Mouse (Mus musculus) kidney, postnatal 0 days (tissue): ENCODE data around the gene 1110059E24Rik. TPM values are rescaled to one million over a fixed set of nuclear protein-coding genes. Genes with fewer than 3 reads are reported as not detected.

Experiments used
- ATAC-seq: fragments of 200-750 bp; cut with Nextera tagmentation; replicated peaks from 2 replicates; pipeline ENCODE4 v1.8.0; 2017; ENCODE audit warnings: low read depth, moderate number of reproducible peaks, moderate TSS enrichment, moderate library complexity; ENCODE audit not compliant: low FRiP score
- DNase-seq: peaks from one replicate; pipeline ENCODE4 v3.0.0-alpha.2; 2016; ENCODE audit warnings: low spot score
- H3K27ac ChIP-seq: fragments of 300-500 bp; sonication (generic); 2 replicates; pipeline ENCODE4 v1.5.1; 2014; ENCODE audit warnings: mild to moderate bottlenecking
- H3K27me3 ChIP-seq: fragments of 300-500 bp; sonication (generic); 2 replicates; pipeline ENCODE4 v1.6.1; 2014; ENCODE audit warnings: low read length, mixed read lengths; ENCODE audit not compliant: insufficient read depth
- H3K36me3 ChIP-seq: fragments of 300-500 bp; sonication (generic); 2 replicates; pipeline ENCODE4 v1.6.1; 2014; ENCODE audit warnings: low read length, mixed read lengths; ENCODE audit not compliant: insufficient read depth
- H3K4me1 ChIP-seq: fragments of 300-500 bp; sonication (generic); replicated peaks from 2 replicates; pipeline ENCODE4 v1.6.1; 2014; ENCODE audit warnings: antibody characterized with exemption, low read length, mixed read lengths; ENCODE audit not compliant: insufficient read depth
- H3K4me2 ChIP-seq: fragments of 300-500 bp; sonication (generic); 2 replicates; pipeline ENCODE4 v1.6.1; 2014; ENCODE audit warnings: mild to moderate bottlenecking, low read length, moderate library complexity, mixed read lengths
- H3K4me3 ChIP-seq: fragments of 300-500 bp; sonication (generic); replicated peaks from 2 replicates; pipeline ENCODE4 v1.5.1; 2014; ENCODE audit warnings: low read depth, low read length
- H3K9ac ChIP-seq: fragments of 300-500 bp; sonication (generic); 2 replicates; pipeline ENCODE4 v1.6.1; 2014; ENCODE audit warnings: low read depth, low read length
- H3K9me3 ChIP-seq: fragments of 300-500 bp; sonication (generic); replicated peaks from 2 replicates; pipeline ENCODE4 v1.6.1; 2016; ENCODE audit warnings: low read length, inconsistent platforms, mixed read lengths
- CTCF ChIP-seq: IDR thresholded peaks from 2 replicates; pipeline ENCODE4 v1.5.1; 2016; ENCODE audit warnings: antibody characterized with exemption, low read depth, mild to moderate bottlenecking, moderate library complexity
- WGBS: fragments of 180-500 bp; shearing (Covaris S2); extraction: QIAGEN DNeasy Blood & Tissue Kit; methylation state at CpG from one replicate; pipeline ENCODE4 v1.1.7; 2014; 5-methylcytosine and 5-hydroxymethylcytosine counted together
- polyA plus RNA-seq: library from polyadenylated mRNA; unstranded; fragments of >200 nt; fragmentation: Nextera tagmentation; extraction: Ambion mirVana; gene quantifications from 2 replicates; pipeline ENCODE4 v1.2.1, GENCODE M21; 2015

Gene 1110059E24Rik
- polyA plus RNA-seq, 1 experiment from 2014 or later: 59.0 TPM

DNA sequence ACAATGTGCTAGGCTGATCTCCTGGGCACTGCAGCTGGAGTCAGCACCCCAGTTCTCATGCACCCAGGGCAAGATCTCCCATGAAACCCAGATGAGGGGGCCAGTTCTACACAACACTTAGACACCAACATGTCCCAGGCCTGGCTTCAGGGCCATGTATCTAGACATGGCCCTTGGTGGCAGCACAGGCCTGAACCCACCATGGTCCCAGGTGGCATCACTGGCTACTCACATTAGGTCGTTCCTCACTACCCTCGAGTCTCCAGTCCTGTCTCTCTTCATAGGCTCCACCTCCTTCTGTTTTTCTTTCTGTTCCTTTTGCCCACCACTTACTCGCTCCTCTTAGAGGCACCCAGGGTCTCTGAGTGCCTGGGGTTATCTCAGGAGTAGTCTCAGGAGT lies 72.9 kb downstream of the 1110059E24Rik start:
- no peak for TF ChIP-seq CTCF
- H3K4me2 ChIP-seq: no peak overlapping the region
- H3K4me1 ChIP-seq: 0 out of 2 replicates have a peak, but pooled peaks cover 4% of the 10 kb centered on the region
- H3K27me3 ChIP-seq: no peaks in the 10 kb centered on the region
- no peak overlapping the region for H3K9ac ChIP-seq
- H3K27ac ChIP-seq: no peak overlapping the region
- H3K36me3 ChIP-seq: no peaks in the 10 kb centered on the region
- DNase-seq (no peak), ATAC-seq (no peak)
- no peak overlapping the region for H3K4me3 ChIP-seq
- WGBS: 88% methylated on average over 3 of the region's 3 CpGs
- H3K9me3 ChIP-seq: no peaks in the 10 kb centered on the region

DNA sequence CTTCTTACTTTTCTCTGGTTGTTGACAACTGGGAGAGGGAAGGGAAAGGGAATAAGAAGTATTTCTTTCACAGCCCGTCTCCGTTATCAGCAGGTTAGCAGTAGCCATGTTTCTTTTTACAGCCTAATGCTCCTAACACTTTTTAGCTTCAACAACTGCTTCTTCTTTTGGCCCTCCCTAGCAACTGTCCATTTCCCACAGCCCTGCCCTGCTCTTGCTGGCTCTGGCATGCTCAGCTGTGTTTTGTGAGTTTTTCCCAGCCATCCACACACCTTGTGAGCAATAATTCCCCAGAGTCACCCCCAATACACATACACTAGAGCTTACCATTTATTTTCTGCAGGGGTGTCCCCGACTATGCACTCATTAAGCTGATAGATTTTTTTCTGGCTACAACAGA lies 75.3 kb downstream of the 1110059E24Rik start:
- no peaks in the 10 kb centered on the region for H3K27me3 ChIP-seq
- no peaks in the 10 kb centered on the region for H3K9me3 ChIP-seq
- TF ChIP-seq CTCF: no peak
- H3K27ac ChIP-seq: no peak overlapping the region
- ATAC-seq (no peak), DNase-seq (no peak)
- H3K9ac ChIP-seq: no peak overlapping the region
- peaks cover 4% of the 10 kb centered on the region; the same call in 1 of the 2 replicates for H3K4me1 ChIP-seq
- no peak overlapping the region for H3K4me2 ChIP-seq
- no peaks in the 10 kb centered on the region for H3K36me3 ChIP-seq
- WGBS: 58% methylated on average over 3 of the region's 3 CpGs
- no peak overlapping the region for H3K4me3 ChIP-seq

DNA sequence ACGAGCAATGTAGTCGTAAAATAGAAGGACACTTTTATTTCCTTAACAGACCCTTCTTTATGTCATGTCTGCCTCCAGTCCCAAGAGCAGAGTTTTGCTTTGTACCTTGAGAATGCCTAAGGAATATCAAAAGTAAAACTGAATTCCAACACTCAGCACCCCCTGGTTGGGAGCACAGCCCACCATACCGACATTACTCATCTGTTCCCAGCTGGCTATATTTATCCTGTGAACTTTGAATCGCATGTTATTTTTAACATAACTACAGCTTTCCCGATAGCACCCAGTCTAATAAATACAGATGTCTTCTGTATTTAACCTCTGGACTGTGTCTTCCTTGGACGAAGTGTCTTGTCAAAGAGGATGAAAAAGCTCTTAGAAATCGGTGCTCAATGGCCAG lies 80.8 kb downstream of the 1110059E24Rik start:
- H3K27ac ChIP-seq: peak overlapping the region; percentile 57; the same call in 1 of the 2 replicates
- ATAC-seq (no peak), DNase-seq (peak; percentile 41)
- no peaks in the 10 kb centered on the region for H3K36me3 ChIP-seq
- no peaks in the 10 kb centered on the region for H3K9me3 ChIP-seq
- no peaks in the 10 kb centered on the region for H3K27me3 ChIP-seq
- TF ChIP-seq CTCF: no peak
- WGBS: 19% methylated on average over 7 of the region's 7 CpGs
- H3K4me2 ChIP-seq: peak overlapping the region; percentile 51
- H3K4me3 ChIP-seq: peak overlapping the region; percentile 8; the same call in 1 of the 2 replicates
- peaks cover 4% of the 10 kb centered on the region; the same call in 1 of the 2 replicates for H3K4me1 ChIP-seq
- H3K9ac ChIP-seq: no peak overlapping the region

DNA sequence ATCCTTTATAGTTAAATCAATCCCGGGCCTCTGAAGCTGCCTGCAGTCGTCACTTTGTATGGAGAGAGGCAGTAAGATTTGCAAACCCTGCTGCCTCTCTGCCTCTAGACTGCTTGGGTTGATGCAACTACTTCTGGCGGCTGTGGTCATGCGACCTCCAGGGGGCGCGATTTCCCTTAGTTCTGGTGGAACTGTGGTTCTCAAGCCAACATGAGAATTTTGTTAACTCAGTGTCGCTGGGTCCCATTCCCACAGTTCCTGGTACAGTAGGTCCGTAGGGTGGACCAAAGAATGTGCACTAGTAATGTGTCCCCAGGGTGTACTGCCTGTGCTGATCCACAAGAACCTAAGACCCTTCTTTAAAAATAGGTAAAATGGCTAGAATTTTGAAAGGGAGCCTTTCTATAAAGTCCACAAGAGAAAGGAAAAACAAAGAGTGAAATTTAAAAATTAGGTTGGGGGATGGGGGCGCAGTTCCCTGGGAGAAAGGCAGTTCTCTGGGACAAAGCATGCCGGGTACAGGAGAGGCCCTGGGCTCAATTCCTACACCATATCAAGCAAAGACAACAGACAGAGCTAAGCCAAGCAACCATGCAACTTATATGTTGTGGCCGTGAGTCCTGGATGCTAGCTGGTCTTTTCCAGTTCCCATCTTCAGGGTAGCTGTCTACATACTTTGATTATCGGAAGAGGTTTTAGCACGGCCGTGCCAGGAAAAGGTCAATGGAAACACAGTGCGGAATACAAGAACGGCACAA lies 81.4 kb downstream of the 1110059E24Rik start:
- DNase-seq: peak; percentile 90
- Histone ChIP-seq H3K27ac (peak overlapping the region; percentile 57; the same call in 1 of the 2 replicates), H3K27me3 (no peaks in the 10 kb centered on the region), H3K4me2 (peak overlapping the region; percentile 51), H3K36me3 (no peaks in the 10 kb centered on the region), H3K9me3 (no peaks in the 10 kb centered on the region), H3K4me1 (peaks cover 4% of the 10 kb centered on the region; the same call in 1 of the 2 replicates), H3K9ac (no peak overlapping the region), H3K4me3 (peak overlapping the region; percentile 8; the same call in 1 of the 2 replicates)
- peak; percentile 89 for TF ChIP-seq CTCF
- peak; percentile 63 for ATAC-seq
- 16% methylated on average over 16 of the region's 16 CpGs for WGBS

DNA sequence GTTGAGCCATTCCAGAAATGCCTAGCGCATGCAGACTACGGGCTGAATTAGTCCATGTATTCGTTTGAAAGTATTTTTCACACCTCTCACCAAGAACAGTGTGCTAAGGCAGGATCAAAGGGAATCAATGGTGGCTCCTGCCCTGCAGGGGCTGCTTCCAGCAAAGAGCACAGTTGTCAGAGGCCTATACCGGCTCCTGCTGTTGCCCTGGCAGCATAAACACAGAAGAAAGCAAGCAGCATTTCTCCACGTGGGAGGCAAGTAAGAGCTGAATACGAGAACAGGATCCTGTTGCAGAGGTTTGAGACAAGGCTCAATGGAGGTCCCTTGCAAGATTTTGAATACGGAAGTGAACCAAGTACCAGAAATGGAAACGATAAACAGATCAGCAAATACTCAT lies 82.0 kb downstream of the 1110059E24Rik start:
- H3K4me2 ChIP-seq: no peak overlapping the region
- no peaks in the 10 kb centered on the region for H3K27me3 ChIP-seq
- WGBS: 50% methylated on average over 8 of the region's 8 CpGs
- no peak overlapping the region for H3K27ac ChIP-seq
- no peak for TF ChIP-seq CTCF
- H3K9ac ChIP-seq: no peak overlapping the region
- H3K4me1 ChIP-seq: peaks cover 4% of the 10 kb centered on the region; the same call in 1 of the 2 replicates
- H3K4me3 ChIP-seq: no peak overlapping the region
- no peaks in the 10 kb centered on the region for H3K36me3 ChIP-seq
- ATAC-seq: no peak
- no peaks in the 10 kb centered on the region for H3K9me3 ChIP-seq
- DNase-seq: no peak

DNA sequence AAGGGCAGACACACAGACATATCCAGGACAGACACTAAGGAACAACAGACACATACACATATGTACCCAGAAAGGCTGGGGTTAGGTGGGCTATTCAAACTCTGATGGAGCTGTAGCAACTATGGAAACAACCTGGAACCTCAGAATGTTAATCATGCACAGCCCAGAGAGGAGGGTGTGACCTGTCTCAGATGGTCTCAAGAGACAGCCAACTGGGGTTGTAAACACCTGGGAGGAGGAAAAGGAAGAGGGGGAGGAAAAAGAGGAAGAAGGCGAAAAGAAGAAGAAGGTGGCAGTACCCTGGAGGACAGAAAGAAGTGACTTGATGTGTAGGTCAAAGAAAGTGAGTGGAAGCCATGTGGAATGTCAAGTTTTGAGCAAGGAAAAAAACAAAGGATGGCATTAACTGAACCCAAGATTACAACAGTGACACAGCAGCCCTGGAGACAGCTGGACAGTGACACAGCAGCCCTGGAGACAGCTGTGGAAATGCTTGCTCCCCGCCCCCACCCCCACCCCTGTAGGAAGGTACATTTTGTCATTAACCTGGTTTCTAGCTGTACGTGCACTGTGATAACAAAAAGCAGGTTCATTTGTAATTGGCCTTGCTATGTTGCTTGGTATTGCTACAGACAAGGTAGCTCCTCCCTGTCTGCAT lies 84.1 kb downstream of the 1110059E24Rik start:
- no peak for DNase-seq
- Histone ChIP-seq H3K9ac (no peak overlapping the region), H3K4me3 (no peak overlapping the region), H3K36me3 (no peaks in the 10 kb centered on the region), H3K9me3 (no peaks in the 10 kb centered on the region), H3K4me1 (peaks cover 4% of the 10 kb centered on the region; the same call in 1 of the 2 replicates), H3K27me3 (no peaks in the 10 kb centered on the region), H3K27ac (no peak overlapping the region), H3K4me2 (no peak overlapping the region)
- 75% methylated on average over 3 of the region's 3 CpGs for WGBS
- no peak for ATAC-seq
- no peak for TF ChIP-seq CTCF
